Mouse (Mus musculus) layer of hippocampus, adult 18-20 months (tissue): ENCODE measurements at regions not wholly inside any gene's neighbourhood (a gene's known extent, or its start where the extent isn't known, plus 50 kb on each side); places are given as distances from the start of the nearest gene placed in this dataset.
A peak's percentile ranks its signal among the peaks of the same experiment; 100 is the strongest.

Experiments
- DNase-seq, 2 experiments: peaks; one replicate each; pipeline ENCODE4 v3.0.0; 2022; ENCODE audit warnings: low spot score in 2 of 2

GRCm38 (mm10) chr13:100940791-100941190, 107.6 kb upstream of the Slc30a5 start:
- no peak for DNase-seq

GRCm38 (mm10) chr13:100939677-100940076, 106.5 kb upstream of the Slc30a5 start:
- DNase-seq: peak; percentile 25 to 81

- no peak for DNase-seq
Observed at GRCm38 (mm10) chr13:100933265-100933664, 100.0 kb upstream of the Slc30a5 start.

- DNase-seq: no peak
Observed at GRCm38 (mm10) chr13:100899566-100899965, 66.3 kb upstream of the Slc30a5 start.

GRCm38 (mm10) chr13:100893871-100894270, 60.6 kb upstream of the Slc30a5 start:
- DNase-seq: peak in 1 of 2 experiments; percentile 27

GRCm38 (mm10) chr13:100893096-100893495, 59.9 kb upstream of the Slc30a5 start:
- DNase-seq: no peak

GRCm38 (mm10) chr13:100892647-100893071, 59.4 kb upstream of the Slc30a5 start:
- DNase-seq: peak in 1 of 2 experiments; percentile 60

- peak; percentile 73 to 89 for DNase-seq
Observed at GRCm38 (mm10) chr13:100892204-100892603, 59.0 kb upstream of the Slc30a5 start.

GRCm38 (mm10) chr13:100890457-100890856, 57.2 kb upstream of the Slc30a5 start:
- DNase-seq: peak in 1 of 2 experiments; percentile 18

- no peak for DNase-seq
Observed at GRCm38 (mm10) chr13:100888481-100888880, 55.3 kb upstream of the Slc30a5 start.

GRCm38 (mm10) chr13:100883711-100884110, 50.5 kb upstream of the Slc30a5 start:
- DNase-seq: no peak
